Mouse (Mus musculus): ENCODE measurements around the gene Hnf4a. TPM values are rescaled to one million over a fixed set of nuclear protein-coding genes. Genes with fewer than 3 reads are reported as not detected.

Gene Hnf4a
- polyA plus RNA-seq, 1 experiment from 2014 or later: 0.11 TPM

GRCm38 (mm10) chr2:163608008-163608407 lies 101.4 kb downstream of the Hnf4a start:
- no peak overlapping the region for H3K4me3 ChIP-seq (ENCODE audit: low read depth, low read length)
- DNase-seq: no peak
- no peak for TF ChIP-seq CTCF (IDR thresholded peaks at IDR 0.05; ENCODE audit: low read depth)
- no peak overlapping the region for H3K4me2 ChIP-seq
- no peak for ATAC-seq (ENCODE audit: insufficient read depth)
- peaks cover 31% of the 10 kb centered on the region for H3K36me3 ChIP-seq (ENCODE audit: insufficient read depth)
- H3K27ac ChIP-seq (ENCODE audit: low read depth): no peak overlapping the region
- no peaks in the 10 kb centered on the region for H3K9me3 ChIP-seq (ENCODE audit: low read depth, low read length)
- no peaks in the 10 kb centered on the region for H3K27me3 ChIP-seq (ENCODE audit: insufficient read depth, low read length)
- WGBS: 85% methylated on average over 7 of the region's 7 CpGs
- no peak overlapping the region for H3K9ac ChIP-seq
- no peaks in the 10 kb centered on the region for H3K4me1 ChIP-seq (ENCODE audit: insufficient read depth)

- H3K36me3 ChIP-seq (ENCODE audit: insufficient read depth): peaks cover 43% of the 10 kb centered on the region
- no peaks in the 10 kb centered on the region for H3K27me3 ChIP-seq (ENCODE audit: insufficient read depth, low read length)
- H3K27ac ChIP-seq (ENCODE audit: low read depth): no peak overlapping the region
- H3K4me3 ChIP-seq (ENCODE audit: low read depth, low read length): no peak overlapping the region
- DNase-seq (no peak), ATAC-seq (ENCODE audit: insufficient read depth) (no peak)
- no peak overlapping the region for H3K9ac ChIP-seq
- TF ChIP-seq CTCF (IDR thresholded peaks at IDR 0.05; ENCODE audit: low read depth): no peak
- 77% methylated on average over 12 of the region's 12 CpGs for WGBS
- H3K4me1 ChIP-seq (ENCODE audit: insufficient read depth): no peaks in the 10 kb centered on the region
- H3K9me3 ChIP-seq (ENCODE audit: low read depth, low read length): peaks cover 3% of the 10 kb centered on the region; the same call in 1 of the 2 replicates
- H3K4me2 ChIP-seq: no peak overlapping the region
Measured at GRCm38 (mm10) chr2:163609281-163609975, 102.8 kb downstream of the Hnf4a start.

GRCm38 (mm10) chr2:163611176-163611575 lies 104.6 kb downstream of the Hnf4a start:
- no peak overlapping the region for H3K27ac ChIP-seq (ENCODE audit: low read depth)
- H3K9ac ChIP-seq: no peak overlapping the region
- ATAC-seq (ENCODE audit: insufficient read depth): no peak
- 64% methylated on average over 9 of the region's 9 CpGs for WGBS
- H3K9me3 ChIP-seq (ENCODE audit: low read depth, low read length): peaks cover 3% of the 10 kb centered on the region; the same call in 1 of the 2 replicates
- H3K4me2 ChIP-seq: no peak overlapping the region
- no peaks in the 10 kb centered on the region for H3K27me3 ChIP-seq (ENCODE audit: insufficient read depth, low read length)
- no peak for DNase-seq
- no peaks in the 10 kb centered on the region for H3K4me1 ChIP-seq (ENCODE audit: insufficient read depth)
- peaks cover 61% of the 10 kb centered on the region for H3K36me3 ChIP-seq (ENCODE audit: insufficient read depth)
- no peak overlapping the region for H3K4me3 ChIP-seq (ENCODE audit: low read depth, low read length)
- TF ChIP-seq CTCF (IDR thresholded peaks at IDR 0.05; ENCODE audit: low read depth): no peak

GRCm38 (mm10) chr2:163613206-163613605 lies 106.6 kb downstream of the Hnf4a start:
- WGBS: 89% methylated on average over 5 of the region's 5 CpGs
- no peak overlapping the region for H3K4me3 ChIP-seq (ENCODE audit: low read depth, low read length)
- ATAC-seq (ENCODE audit: insufficient read depth) (no peak), DNase-seq (no peak)
- H3K4me1 ChIP-seq (ENCODE audit: insufficient read depth): no peaks in the 10 kb centered on the region
- peaks cover 67% of the 10 kb centered on the region for H3K36me3 ChIP-seq (ENCODE audit: insufficient read depth)
- no peak overlapping the region for H3K4me2 ChIP-seq
- no peak overlapping the region for H3K9ac ChIP-seq
- TF ChIP-seq CTCF (IDR thresholded peaks at IDR 0.05; ENCODE audit: low read depth): no peak
- H3K9me3 ChIP-seq (ENCODE audit: low read depth, low read length): peaks cover 3% of the 10 kb centered on the region; the same call in 1 of the 2 replicates
- H3K27me3 ChIP-seq (ENCODE audit: insufficient read depth, low read length): no peaks in the 10 kb centered on the region
- no peak overlapping the region for H3K27ac ChIP-seq (ENCODE audit: low read depth)

- H3K9me3 ChIP-seq (ENCODE audit: low read depth, low read length): peaks cover 3% of the 10 kb centered on the region; the same call in 1 of the 2 replicates
- peaks cover 72% of the 10 kb centered on the region for H3K36me3 ChIP-seq (ENCODE audit: insufficient read depth)
- TF ChIP-seq CTCF (IDR thresholded peaks at IDR 0.05; ENCODE audit: low read depth): no peak
- no peak overlapping the region for H3K27ac ChIP-seq (ENCODE audit: low read depth)
- H3K4me3 ChIP-seq (ENCODE audit: low read depth, low read length): no peak overlapping the region
- 89% methylated on average over 4 of the region's 4 CpGs for WGBS
- H3K9ac ChIP-seq: no peak overlapping the region
- no peak overlapping the region for H3K4me2 ChIP-seq
- H3K27me3 ChIP-seq (ENCODE audit: insufficient read depth, low read length): no peaks in the 10 kb centered on the region
- ATAC-seq (ENCODE audit: insufficient read depth) (no peak), DNase-seq (no peak)
- no peaks in the 10 kb centered on the region for H3K4me1 ChIP-seq (ENCODE audit: insufficient read depth)
Measured at GRCm38 (mm10) chr2:163613990-163614389, 107.4 kb downstream of the Hnf4a start.

GRCm38 (mm10) chr2:163615401-163615800 lies 108.8 kb downstream of the Hnf4a start:
- WGBS: 87% methylated on average over 9 of the region's 9 CpGs
- TF ChIP-seq CTCF (IDR thresholded peaks at IDR 0.05; ENCODE audit: low read depth): no peak
- DNase-seq: no peak

GRCm38 (mm10) chr2:163615906-163616651 lies 109.5 kb downstream of the Hnf4a start:
- no peak for DNase-seq
- 91% methylated on average over 4 of the region's 4 CpGs for WGBS
- Histone ChIP-seq H3K27me3 (ENCODE audit: insufficient read depth, low read length) (no peaks in the 10 kb centered on the region), H3K36me3 (ENCODE audit: insufficient read depth) (peaks cover 90% of the 10 kb centered on the region), H3K9ac (no peak overlapping the region), H3K4me2 (no peak overlapping the region), H3K9me3 (ENCODE audit: low read depth, low read length) (peaks cover 3% of the 10 kb centered on the region; the same call in 1 of the 2 replicates), H3K27ac (ENCODE audit: low read depth) (no peak overlapping the region), H3K4me3 (ENCODE audit: low read depth, low read length) (no peak overlapping the region), H3K4me1 (ENCODE audit: insufficient read depth) (no peaks in the 10 kb centered on the region)
- no peak for TF ChIP-seq CTCF (IDR thresholded peaks at IDR 0.05; ENCODE audit: low read depth)
- no peak for ATAC-seq (ENCODE audit: insufficient read depth)

More at GRCm38 (mm10) chr2:163615401-163615800, 108.8 kb downstream of the Hnf4a start:
- Histone ChIP-seq H3K4me2 (no peak overlapping the region), H3K27me3 (ENCODE audit: insufficient read depth, low read length) (no peaks in the 10 kb centered on the region), H3K9ac (no peak overlapping the region), H3K4me3 (ENCODE audit: low read depth, low read length) (no peak overlapping the region), H3K27ac (ENCODE audit: low read depth) (no peak overlapping the region), H3K4me1 (ENCODE audit: insufficient read depth) (no peaks in the 10 kb centered on the region), H3K9me3 (ENCODE audit: low read depth, low read length) (peaks cover 3% of the 10 kb centered on the region; the same call in 1 of the 2 replicates), H3K36me3 (ENCODE audit: insufficient read depth) (peaks cover 83% of the 10 kb centered on the region)
- no peak for ATAC-seq (ENCODE audit: insufficient read depth)
